Mouse (Mus musculus) liver, embryonic 14.5 days (tissue): ENCODE measurements around the gene Pkn1.

Experiments
- CTCF ChIP-seq: IDR thresholded peaks from 2 replicates; pipeline ENCODE4 v1.5.1; 2016; ENCODE audit warnings: antibody characterized with exemption, low read depth, control low read depth
- EP300 ChIP-seq: IDR thresholded peaks from 2 replicates; pipeline ENCODE4 v1.6.1; 2016; ENCODE audit warnings: antibody characterized with exemption, low read depth

- TF ChIP-seq CTCF (no peak), EP300 (no peak)
Observed at GRCm38 (mm10) chr8:83684517-83684916, 14.5 kb downstream of the Pkn1 start.
